Mouse (Mus musculus): ENCODE data around the gene Defb42.

DNA sequence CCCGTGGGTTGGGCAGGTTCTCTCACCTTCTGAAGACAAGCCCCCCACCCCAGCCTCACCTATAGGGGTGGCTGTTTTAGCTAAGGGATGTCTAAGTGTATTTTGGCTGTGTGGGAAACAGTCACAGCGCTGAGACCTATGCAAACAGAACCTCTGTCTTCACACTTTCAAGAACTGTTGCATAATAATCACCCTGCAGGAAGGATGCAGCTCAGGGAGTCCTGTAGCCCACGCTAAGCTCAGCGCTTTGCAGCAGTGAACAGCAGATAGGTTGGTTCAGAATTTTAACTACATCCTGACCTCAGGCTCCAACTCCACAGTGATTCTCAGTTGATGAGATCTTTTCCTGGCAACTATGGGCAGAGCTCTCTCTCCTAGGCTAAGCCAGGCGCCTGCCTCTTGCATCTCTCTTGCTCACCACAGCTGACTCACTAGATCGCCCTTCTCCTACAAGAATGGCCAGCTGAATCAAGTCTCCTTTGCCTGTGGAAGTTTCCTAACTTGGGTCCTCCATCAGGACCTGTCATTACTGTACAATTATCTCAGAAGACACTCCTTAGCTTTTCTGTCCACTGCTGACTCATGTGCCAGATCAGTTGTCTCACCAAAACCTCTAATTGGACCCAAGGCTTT lies 26.2 kb upstream of the Defb42 start:
- TF ChIP-seq EP300 (IDR thresholded peaks at IDR 0.05; ENCODE audit: insufficient read depth, low read depth, low read length) (no peak), POLR2A (IDR thresholded peaks at IDR 0.05; ENCODE audit: insufficient read depth, low read depth, low read length) (no peak)
